Mouse (Mus musculus) liver, adult (tissue): ENCODE measurements around the gene Emx1.

Experiments
- GATA4 ChIP-seq: IDR thresholded peaks from 2 replicates; pipeline ENCODE4 v1.6.1; 2014; ENCODE audit warnings: mild to moderate bottlenecking, low read length; ENCODE audit not compliant: insufficient replicate concordance

The Emx1 gene

GRCm38 (mm10) chr6:85188256-85189110, 1.2 kb downstream of the Emx1 start:
- TF ChIP-seq GATA4, result no peak

DNA sequence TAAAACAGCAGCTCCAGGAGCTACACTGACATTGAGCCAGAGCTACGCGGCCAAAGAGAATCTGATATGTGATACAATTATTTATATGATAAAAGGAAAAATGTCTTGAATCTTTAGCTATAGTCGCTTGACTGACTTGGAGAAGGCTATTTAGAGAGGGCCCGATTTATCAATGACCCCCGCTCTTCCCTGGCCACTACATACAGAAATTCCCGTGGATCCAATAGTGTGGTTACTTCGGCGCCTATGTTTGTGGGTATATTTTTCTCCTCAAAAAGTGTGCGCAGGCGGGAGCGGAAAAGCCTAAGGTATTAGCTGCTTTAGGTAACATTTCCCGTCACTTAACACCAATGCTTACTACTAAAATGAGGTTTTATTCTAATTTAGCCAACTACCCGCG, 2.1 kb downstream of the Emx1 start:
- TF ChIP-seq GATA4, result no peak

DNA sequence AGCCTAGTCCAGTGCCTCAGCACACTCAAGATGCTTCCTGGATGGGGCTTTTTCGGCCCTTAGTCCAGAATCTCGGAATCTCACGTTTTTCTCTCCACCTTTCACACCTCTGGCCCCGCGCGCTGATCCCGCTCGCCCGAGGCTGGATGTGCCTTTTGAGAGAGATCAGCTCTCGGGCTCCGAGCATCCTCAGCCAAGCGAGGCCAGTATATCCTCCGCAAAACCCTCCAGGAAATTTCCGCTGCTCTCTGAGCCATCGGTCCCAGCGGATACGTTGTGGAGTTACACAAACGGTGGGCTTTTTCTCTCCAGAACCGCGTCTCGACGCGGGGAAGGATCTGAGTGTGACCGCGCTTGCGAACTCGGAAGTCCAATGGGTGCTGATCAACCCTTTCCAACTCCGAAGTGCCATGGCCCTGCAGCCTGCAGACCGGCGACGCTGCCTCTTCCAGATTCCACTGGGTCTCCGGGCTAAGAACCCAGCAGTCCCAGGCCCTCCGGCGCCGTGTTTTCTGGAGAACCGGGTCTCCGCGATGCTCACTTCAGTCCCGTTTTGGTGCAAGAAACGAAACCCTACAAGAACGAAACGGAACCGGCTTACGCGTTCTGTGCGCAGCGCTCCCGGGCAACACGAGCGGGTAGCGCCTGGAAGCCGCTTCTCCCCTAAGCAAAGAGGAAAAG, 2.8 kb downstream of the Emx1 start:
- TF ChIP-seq GATA4, result no peak

DNA sequence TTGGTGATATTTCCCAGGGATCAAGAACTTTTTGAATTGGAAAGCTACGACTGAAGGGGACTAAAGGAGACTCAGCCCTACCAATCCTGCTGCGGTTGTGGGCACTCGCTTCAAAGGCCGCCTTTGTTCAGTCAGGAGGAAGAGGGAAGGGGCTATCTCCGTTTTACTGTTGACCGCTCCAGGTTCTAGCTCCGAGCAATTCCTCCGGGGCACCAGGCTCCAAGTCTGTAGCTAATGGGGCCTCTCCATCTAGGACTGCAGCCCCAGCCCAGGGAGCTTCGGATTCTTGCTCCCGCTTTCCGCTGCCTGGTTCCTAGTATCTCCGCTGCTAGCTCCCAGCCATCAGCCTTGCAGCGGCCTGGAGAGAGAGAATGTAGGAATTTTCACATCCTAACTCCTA, 3.4 kb downstream of the Emx1 start:
- no peak for TF ChIP-seq GATA4

- no peak for TF ChIP-seq GATA4
These were observed 4.7 kb downstream of the Emx1 start for GRCm38 (mm10) chr6:85191751-85192440.

DNA sequence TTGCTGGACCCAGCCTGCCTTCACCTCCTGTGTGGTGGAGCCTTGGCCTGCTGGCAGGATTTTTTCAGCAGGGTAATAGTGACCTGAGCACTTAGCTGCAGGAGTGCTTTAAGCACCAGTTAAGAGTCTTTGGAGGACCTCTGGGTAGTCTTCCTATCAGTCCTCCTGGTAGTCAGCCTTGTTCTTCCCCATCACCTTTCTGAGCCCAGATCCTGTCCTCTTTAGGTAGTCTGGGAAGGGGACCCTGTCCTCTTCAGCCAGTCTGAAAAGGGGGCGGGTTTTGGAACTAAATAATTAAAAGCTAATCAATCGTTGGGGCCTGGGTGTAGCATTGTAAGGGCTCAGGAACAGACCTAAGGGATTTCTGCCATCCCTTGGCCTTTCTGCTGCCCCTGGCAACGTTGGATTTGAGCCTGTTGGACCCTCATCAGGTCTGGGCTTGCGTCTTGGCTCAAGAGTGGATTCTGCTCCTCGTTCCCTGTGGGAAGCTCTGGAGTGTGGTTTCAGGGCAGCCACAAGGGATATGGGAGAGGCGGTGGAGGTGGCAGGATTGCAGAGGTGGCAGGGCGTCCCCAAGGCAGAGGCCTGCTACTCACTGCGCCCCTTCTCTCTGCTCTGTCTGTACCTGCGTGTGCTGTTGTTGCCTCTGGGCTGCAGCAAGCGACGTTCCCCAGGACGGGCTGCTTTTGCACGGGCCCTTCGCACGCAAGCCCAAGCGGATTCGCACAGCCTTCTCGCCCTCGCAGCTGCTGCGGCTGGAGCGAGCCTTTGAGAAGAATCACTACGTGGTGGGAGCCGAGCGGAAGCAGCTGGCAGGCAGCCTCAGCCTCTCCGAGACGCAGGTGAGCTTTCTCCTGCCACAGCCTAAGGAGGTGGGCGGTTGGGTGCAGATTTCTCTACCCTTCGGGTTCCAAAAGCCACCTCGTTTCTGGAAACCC, 6.4 kb downstream of the Emx1 start:
- no peak for TF ChIP-seq GATA4

DNA sequence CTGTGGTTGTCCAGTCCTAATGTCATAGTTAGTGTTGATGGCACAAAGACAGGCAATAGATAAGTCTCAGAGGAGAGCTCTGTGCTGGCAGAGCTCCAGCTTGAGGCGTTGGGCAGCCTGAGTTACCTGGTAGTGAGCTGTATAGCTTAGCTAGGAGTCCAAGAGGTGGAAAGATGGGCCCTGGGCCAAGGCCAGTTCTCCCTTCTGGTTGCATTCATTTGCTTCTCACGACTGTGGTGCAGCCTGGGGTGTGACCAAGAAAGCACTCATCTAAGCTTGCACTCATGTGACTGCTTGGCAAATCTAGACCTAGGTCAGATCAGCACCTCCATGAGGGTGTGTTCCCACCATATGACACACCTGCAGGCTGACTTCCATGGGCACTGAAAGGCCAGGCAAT, 10.7 kb downstream of the Emx1 start:
- no peak for TF ChIP-seq GATA4

DNA sequence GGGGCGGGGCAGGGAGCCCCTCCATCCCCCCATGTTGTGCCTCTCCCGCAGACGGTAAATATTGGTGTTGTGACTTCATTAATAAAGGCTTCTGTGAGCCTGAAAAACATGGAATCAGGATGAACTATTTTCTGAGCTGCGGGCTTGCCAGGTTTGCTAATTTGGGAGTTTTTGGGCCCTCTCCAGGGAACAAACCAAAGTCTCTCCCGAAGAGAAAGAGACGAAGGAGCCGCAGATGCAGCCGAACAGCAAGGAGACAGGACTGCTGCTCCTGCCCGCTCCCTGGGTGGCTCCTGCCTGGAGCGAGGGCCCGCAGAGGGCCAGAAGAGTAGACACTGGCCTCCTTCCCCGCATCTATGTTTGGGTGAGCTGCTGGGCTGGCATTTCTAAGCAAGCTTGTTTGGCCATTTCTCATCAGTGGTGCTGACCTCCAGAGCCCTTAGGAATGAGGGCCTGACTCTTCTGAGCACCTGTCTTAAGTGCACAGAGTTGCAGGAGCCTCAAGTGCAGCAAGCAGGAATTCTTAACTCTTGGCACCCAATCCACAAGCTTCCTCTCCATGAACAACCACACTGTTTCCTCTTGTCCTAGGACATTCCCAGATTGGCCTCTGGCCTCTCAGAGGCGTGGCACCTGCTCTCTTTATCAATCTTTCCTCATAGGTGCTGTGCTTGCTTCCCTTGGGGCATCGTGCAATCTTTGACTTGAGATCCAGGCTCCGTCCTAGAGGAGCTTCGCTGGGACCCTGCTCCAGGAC, 19.1 kb downstream of the Emx1 start:
- TF ChIP-seq GATA4, result no peak

DNA sequence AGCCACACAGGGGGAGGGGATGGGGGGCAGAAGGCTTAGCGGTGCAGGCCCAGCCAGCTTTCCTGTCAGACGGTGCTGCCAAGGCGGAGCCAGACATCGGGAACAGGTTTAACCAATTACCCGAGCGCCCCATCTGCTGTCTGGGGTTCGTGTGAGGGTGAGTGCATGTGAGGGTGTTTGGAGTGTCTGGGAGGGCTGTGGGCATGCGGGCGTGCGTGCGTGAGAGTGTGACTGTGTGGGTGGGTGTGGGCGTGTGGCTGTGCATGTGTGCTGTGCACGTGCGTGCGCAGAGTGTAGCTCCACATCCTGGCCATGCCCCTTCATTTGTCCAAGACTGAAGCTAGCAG, 19.7 kb downstream of the Emx1 start:
- no peak for TF ChIP-seq GATA4

- TF ChIP-seq GATA4, result no peak
These were observed 20.1 kb downstream of the Emx1 start for GRCm38 (mm10) chr6:85207345-85207744.

DNA sequence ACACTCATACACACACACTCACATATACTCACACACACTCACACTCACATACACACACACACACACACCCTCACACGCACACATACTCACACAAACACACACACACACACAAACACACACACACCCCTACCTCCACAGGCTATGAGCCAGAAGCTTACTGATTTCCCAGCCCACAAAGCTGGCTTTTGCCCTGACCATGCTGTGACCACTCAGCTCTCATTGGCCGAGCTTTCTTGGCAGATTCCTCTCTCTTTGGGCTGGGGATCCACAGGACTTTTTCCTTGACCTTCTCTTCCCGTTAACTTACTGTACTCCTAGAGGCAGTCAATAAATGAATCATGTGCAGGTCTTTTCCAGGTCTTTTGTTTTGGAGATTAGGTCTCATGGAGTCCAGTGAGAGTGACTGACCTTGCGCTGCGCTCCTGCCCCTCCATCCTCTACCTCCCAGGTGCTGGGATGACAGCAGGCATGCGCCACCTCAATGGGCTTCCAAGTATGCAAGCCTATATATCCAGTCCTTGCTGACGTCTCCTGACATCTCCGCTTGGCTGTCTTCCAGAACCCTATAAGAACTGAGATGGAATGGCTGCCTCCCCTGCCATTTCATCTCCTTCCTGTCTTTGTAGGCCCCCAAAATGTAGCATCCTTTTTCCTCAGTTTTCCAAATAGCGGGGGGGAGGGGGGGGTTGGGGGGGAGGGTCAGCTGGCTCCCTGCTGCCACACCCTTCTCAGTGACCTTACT, 22.2 kb downstream of the Emx1 start:
- no peak for TF ChIP-seq GATA4

DNA sequence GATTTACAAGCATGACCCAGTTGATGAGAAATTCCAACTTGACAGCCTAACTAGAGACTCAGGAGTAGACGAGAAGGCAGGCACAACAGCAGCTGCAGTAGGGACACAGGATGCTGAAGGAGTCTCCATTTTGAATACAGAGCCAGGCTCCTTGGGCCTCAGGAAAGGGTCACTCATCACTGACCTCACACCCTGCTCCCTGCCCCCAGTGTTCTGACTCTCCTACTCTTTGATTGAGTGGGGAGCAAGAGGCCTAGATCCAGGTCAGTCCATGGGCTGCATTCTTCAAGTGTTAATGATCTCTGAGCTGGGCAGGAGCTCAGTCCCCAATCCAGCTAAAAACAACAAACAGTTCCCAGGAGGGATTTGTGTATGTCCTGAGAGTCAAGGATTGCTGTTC, 23.4 kb downstream of the Emx1 start:
- TF ChIP-seq GATA4, result no peak

DNA sequence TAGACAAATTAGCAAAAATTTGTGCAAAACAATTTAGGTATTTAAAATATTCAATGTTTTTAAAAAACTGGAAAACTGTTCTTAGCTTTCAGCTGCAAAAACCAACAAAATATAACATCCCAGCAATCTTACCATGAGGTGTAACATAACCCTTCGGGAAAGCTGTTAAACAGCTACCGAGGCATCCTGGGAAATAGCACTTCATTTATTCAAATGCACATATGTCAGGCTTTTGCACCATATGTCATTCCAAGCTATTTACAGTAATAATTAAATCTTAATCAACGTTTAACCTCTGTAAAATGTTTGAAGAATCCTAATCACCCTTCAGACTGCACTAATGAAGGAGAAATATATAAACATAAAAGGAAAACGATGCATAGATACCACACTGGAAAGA, 31.0 kb downstream of the Emx1 start:
- TF ChIP-seq GATA4, result no peak

DNA sequence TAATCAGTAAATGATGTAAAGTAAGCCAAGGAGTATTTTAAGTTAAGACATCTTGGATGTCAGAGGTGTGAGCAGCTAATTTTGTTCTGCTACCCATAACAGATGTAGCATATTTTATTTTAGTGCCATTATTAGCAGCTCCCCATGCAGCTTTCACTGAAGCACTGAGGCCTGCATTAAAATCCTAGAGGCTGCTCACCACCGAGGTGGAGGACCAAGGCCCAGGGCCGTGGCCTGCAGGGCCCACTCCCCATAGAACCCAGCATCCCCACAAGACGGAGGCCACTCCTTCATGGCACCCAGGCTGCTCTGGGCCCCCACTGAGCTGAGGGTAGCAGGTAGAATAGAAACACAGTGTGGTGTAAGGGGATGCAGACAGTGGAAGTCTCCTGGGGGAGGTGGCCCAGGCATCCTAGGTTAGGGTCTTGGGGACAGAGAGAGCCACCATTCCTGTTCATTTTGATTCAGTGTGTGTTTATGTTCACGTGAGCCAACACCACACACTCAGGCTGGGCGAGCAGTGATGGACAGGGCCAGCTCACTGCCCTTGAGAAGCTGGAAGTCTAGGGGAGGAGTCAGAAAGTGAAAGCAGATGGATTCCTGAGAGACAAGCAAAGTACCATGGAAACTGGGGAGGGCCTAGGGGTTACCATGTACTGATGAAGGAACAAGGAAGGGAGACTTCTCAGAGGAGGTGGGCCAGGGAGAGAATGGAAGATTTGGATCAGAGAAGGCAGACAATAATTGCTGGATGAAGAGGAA, 31.6 kb downstream of the Emx1 start:
- TF ChIP-seq GATA4, result no peak
